Mouse (Mus musculus) MEL (cell line): Measurements from ENCODE around the gene 6030458C11Rik. TPM values are rescaled to one million over a fixed set of nuclear protein-coding genes. Genes with fewer than 3 reads are reported as not detected.

Source experiments
- DNase-seq: peaks from one replicate; pipeline ENCODE4 v3.0.0; 2011; ENCODE audit warnings: low read depth, low spot score
- H3K27ac ChIP-seq: 2 replicates; pipeline ENCODE4 v1.5.1; 2012; ENCODE audit warnings: low read depth, mild to moderate bottlenecking, control low read depth, low read length, moderate library complexity; ENCODE audit not compliant: control insufficient read depth
- H3K27me3 ChIP-seq, 2 experiments: fragments of 150-350 bp in 1 of 2; sonication (generic) in 1 of 2; 2 replicates each; pipeline ENCODE4 v1.6.1; 2012; ENCODE audit warnings: low read length in 2 of 2, mild to moderate bottlenecking in 2 of 2, improper control_type of control experiment in 1 of 2, moderate library complexity in 1 of 2; ENCODE audit not compliant: insufficient read depth in 2 of 2, control insufficient read depth in 1 of 2
- H3K36me3 ChIP-seq, 2 experiments: 2 replicates each; pipeline ENCODE4 v1.6.1; 2012 to 2014; ENCODE audit warnings: low read length in 2 of 2, improper control_type of control experiment in 1 of 2, inconsistent platforms in 1 of 2, mild to moderate bottlenecking in 1 of 2; ENCODE audit not compliant: insufficient read depth in 2 of 2, control insufficient read depth in 1 of 2
- H3K4me1 ChIP-seq, 2 experiments: fragments of 150-350 bp in 1 of 2; sonication (generic) in 1 of 2; 2 replicates each; pipeline ENCODE4 v1.6.1; 2012; ENCODE audit warnings: low read length in 2 of 2, improper control_type of control experiment in 1 of 2, mild to moderate bottlenecking in 1 of 2; ENCODE audit not compliant: insufficient read depth in 2 of 2, control insufficient read depth in 1 of 2
- H3K4me3 ChIP-seq, 2 experiments: fragments of 150-350 bp in 1 of 2; sonication (generic) in 1 of 2; 2 replicates each; pipeline ENCODE4 v1.5.1; 2012; ENCODE audit warnings: low read depth in 2 of 2, low read length in 2 of 2, mild to moderate bottlenecking in 2 of 2, moderate library complexity in 2 of 2, control low read depth in 1 of 2, improper control_type of control experiment in 1 of 2; ENCODE audit not compliant: control insufficient read depth in 1 of 2, insufficient read depth in 1 of 2
- H3K79me2 ChIP-seq: 2 replicates; pipeline ENCODE4 v1.6.1; 2012; ENCODE audit warnings: mild to moderate bottlenecking, low read length, moderate library complexity; ENCODE audit not compliant: control insufficient read depth, poor library complexity, insufficient read depth
- H3K9ac ChIP-seq: 2 replicates; pipeline ENCODE4 v1.6.1; 2012; ENCODE audit warnings: low read depth, mild to moderate bottlenecking, control low read depth, low read length, moderate library complexity; ENCODE audit not compliant: control insufficient read depth, poor library complexity, severe bottlenecking
- H3K9me3 ChIP-seq: fragments of 150-350 bp; sonication (generic); replicated peaks from 2 replicates; pipeline ENCODE4 v1.6.1; 2012; ENCODE audit warnings: mild to moderate bottlenecking, low read length, improper control_type of control experiment, moderate library complexity; ENCODE audit not compliant: insufficient read depth
- BHLHE40 ChIP-seq: IDR thresholded peaks from 2 replicates; pipeline ENCODE4 v1.6.1; 2012; ENCODE audit warnings: low read depth, mild to moderate bottlenecking, inconsistent platforms, low read length, improper control_type of control experiment, borderline replicate concordance
- CHD2 ChIP-seq: IDR thresholded peaks from 2 replicates; pipeline ENCODE4 v1.6.1; 2011; ENCODE audit warnings: low read length, improper control_type of control experiment
- CTCF ChIP-seq, 3 experiments: IDR thresholded peaks in 2 of 3; conservative IDR thresholded peaks in 1 of 3; 2 replicates each; pipeline ENCODE4 v1.5.1; 2011 to 2012; ENCODE audit warnings: low read length in 3 of 3, low read depth in 2 of 3, mild to moderate bottlenecking in 2 of 3, improper control_type of control experiment in 1 of 3, inconsistent platforms in 1 of 3, mixed read lengths in 1 of 3, moderate library complexity in 1 of 3; ENCODE audit not compliant: control insufficient read depth in 1 of 3, insufficient read depth in 1 of 3, poor library complexity in 1 of 3, severe bottlenecking in 1 of 3
- ELF1 ChIP-seq: IDR thresholded peaks from 2 replicates; pipeline ENCODE4 v1.6.1; 2014; ENCODE audit warnings: low read depth, mild to moderate bottlenecking, inconsistent platforms, low read length, improper control_type of control experiment, moderate library complexity
- EP300 ChIP-seq, 2 experiments: IDR thresholded peaks; 2 replicates each; pipeline ENCODE4 v1.6.1; 2011; ENCODE audit warnings: improper control_type of control experiment in 2 of 2, low read length in 2 of 2, low read depth in 1 of 2, mild to moderate bottlenecking in 1 of 2
- ETS1 ChIP-seq: IDR thresholded peaks from 2 replicates; pipeline ENCODE4 v1.6.1; 2012; ENCODE audit warnings: low read depth, mild to moderate bottlenecking, inconsistent platforms, low read length, improper control_type of control experiment, moderate library complexity
- GATA1 ChIP-seq: IDR thresholded peaks from 2 replicates; pipeline ENCODE4 v1.6.1; 2011; ENCODE audit warnings: low read depth, low read length, improper control_type of control experiment
- HCFC1 ChIP-seq: IDR thresholded peaks from 2 replicates; pipeline ENCODE4 v1.6.1; 2012; ENCODE audit warnings: low read depth, mild to moderate bottlenecking, inconsistent platforms, low read length, improper control_type of control experiment, moderate library complexity
- JUND ChIP-seq: IDR thresholded peaks from 2 replicates; pipeline ENCODE4 v1.6.1; 2011; ENCODE audit warnings: low read depth, mild to moderate bottlenecking, improper control_type of control experiment, low read length
- MAFK ChIP-seq: IDR thresholded peaks from 2 replicates; pipeline ENCODE4 v1.6.1; 2011; ENCODE audit warnings: low read depth, mild to moderate bottlenecking, low read length, improper control_type of control experiment, borderline replicate concordance
- MAZ ChIP-seq: IDR thresholded peaks from 2 replicates; pipeline ENCODE4 v1.6.1; 2012; ENCODE audit warnings: low read depth, mild to moderate bottlenecking, inconsistent platforms, low read length, improper control_type of control experiment
- MXI1 ChIP-seq: IDR thresholded peaks from 2 replicates; pipeline ENCODE4 v1.6.1; 2011; ENCODE audit warnings: mild to moderate bottlenecking, low read depth, low read length, improper control_type of control experiment
- MYB ChIP-seq: IDR thresholded peaks from 2 replicates; pipeline ENCODE4 v1.6.1; 2011; ENCODE audit warnings: mild to moderate bottlenecking, low read depth, low read length, improper control_type of control experiment
- MYC ChIP-seq: IDR thresholded peaks from 2 replicates; pipeline ENCODE4 v1.6.1; 2011; ENCODE audit warnings: low read depth, mild to moderate bottlenecking, low read length, improper control_type of control experiment, moderate library complexity
- NRF1 ChIP-seq: IDR thresholded peaks from 2 replicates; pipeline ENCODE4 v1.6.1; 2014; ENCODE audit warnings: low read depth, mild to moderate bottlenecking, inconsistent platforms, low read length, improper control_type of control experiment, moderate library complexity; ENCODE audit not compliant: poor library complexity, insufficient read depth, severe bottlenecking
- POLR2A ChIP-seq, 2 experiments: IDR thresholded peaks; 2 replicates each; pipeline ENCODE4 v1.6.1; 2011 to 2012; ENCODE audit warnings: low read length in 2 of 2, mild to moderate bottlenecking in 2 of 2, control low read depth in 1 of 2, improper control_type of control experiment in 1 of 2, low read depth in 1 of 2, moderate library complexity in 1 of 2; ENCODE audit not compliant: control insufficient read depth in 1 of 2, insufficient read depth in 1 of 2, poor library complexity in 1 of 2
- POLR2AphosphoS2 ChIP-seq: IDR thresholded peaks from 2 replicates; pipeline ENCODE4 v1.6.1; 2011; ENCODE audit warnings: low read length, improper control_type of control experiment
- POLR2AphosphoS5 ChIP-seq: IDR thresholded peaks from 2 replicates; pipeline ENCODE4 v1.6.1; 2012; ENCODE audit warnings: low read depth, borderline replicate concordance, mild to moderate bottlenecking, inconsistent platforms, low read length, moderate library complexity, mixed read lengths
- RAD21 ChIP-seq: IDR thresholded peaks from 2 replicates; pipeline ENCODE4 v1.6.1; 2011; ENCODE audit warnings: mild to moderate bottlenecking, low read depth, low read length, improper control_type of control experiment
- RCOR1 ChIP-seq: IDR thresholded peaks from 2 replicates; pipeline ENCODE4 v1.6.1; 2012; ENCODE audit warnings: low read depth, mild to moderate bottlenecking, inconsistent platforms, low read length, improper control_type of control experiment
- SIN3A ChIP-seq: IDR thresholded peaks from 2 replicates; pipeline ENCODE4 v1.6.1; 2012; ENCODE audit warnings: low read length, improper control_type of control experiment, inconsistent platforms
- TAL1 ChIP-seq: IDR thresholded peaks from 2 replicates; pipeline ENCODE4 v1.6.1; 2012; ENCODE audit warnings: mild to moderate bottlenecking, inconsistent platforms, low read length, moderate library complexity, mixed read lengths
- TBP ChIP-seq: IDR thresholded peaks from 2 replicates; pipeline ENCODE4 v1.8.0; 2011; ENCODE audit warnings: low read depth, low read length, improper control_type of control experiment
- TCF12 ChIP-seq: IDR thresholded peaks from 2 replicates; pipeline ENCODE4 v1.6.1; 2014; ENCODE audit warnings: low read depth, mild to moderate bottlenecking, inconsistent platforms, low read length, improper control_type of control experiment, moderate library complexity
- UBTF ChIP-seq: IDR thresholded peaks from 2 replicates; pipeline ENCODE4 v1.6.1; 2012; ENCODE audit warnings: low read depth, mild to moderate bottlenecking, inconsistent platforms, low read length, improper control_type of control experiment, moderate library complexity, borderline replicate concordance; ENCODE audit not compliant: insufficient read depth
- ZC3H11A ChIP-seq: IDR thresholded peaks from 2 replicates; pipeline ENCODE4 v1.6.1; 2012; ENCODE audit warnings: low read depth, mild to moderate bottlenecking, inconsistent platforms, low read length, improper control_type of control experiment
- ZKSCAN1 ChIP-seq: IDR thresholded peaks from 2 replicates; pipeline ENCODE4 v1.6.1; 2012; ENCODE audit warnings: low read depth, mild to moderate bottlenecking, inconsistent platforms, low read length, improper control_type of control experiment, moderate library complexity
- ZMIZ1 ChIP-seq: IDR thresholded peaks from 2 replicates; pipeline ENCODE4 v1.6.1; 2012; ENCODE audit warnings: low read depth, mild to moderate bottlenecking, inconsistent platforms, low read length, improper control_type of control experiment, moderate library complexity
- ZNF384 ChIP-seq: IDR thresholded peaks from 2 replicates; pipeline ENCODE4 v1.6.1; 2012; ENCODE audit warnings: low read depth, mild to moderate bottlenecking, inconsistent platforms, low read length, improper control_type of control experiment
- polyA plus RNA-seq, 2 experiments: library from polyadenylated mRNA; stranded (reverse) in 1 of 2; unstranded in 1 of 2; fragments of >175 nt in 1 of 2; fragments of >200 nt in 1 of 2; gene quantifications; 2 replicates each; pipeline versions ENCODE4 v1.2.1 to v1.2.4; 2012; ENCODE audit warnings: low replicate concordance in 2 of 2, low read depth in 1 of 2; ENCODE audit not compliant: insufficient read length in 2 of 2, insufficient read depth in 1 of 2, missing spikeins in 1 of 2
- total RNA-seq: library from RNA; depleted of rRNA; stranded (reverse); fragments of 300-350 nt; gene quantifications from 2 replicates; pipeline ENCODE4 v1.2.3, GENCODE M21; 2012

Gene 6030458C11Rik
- total and polyA plus RNA-seq, 3 experiments, result 21.9 to 25.7 TPM; not detected in 1

DNA sequence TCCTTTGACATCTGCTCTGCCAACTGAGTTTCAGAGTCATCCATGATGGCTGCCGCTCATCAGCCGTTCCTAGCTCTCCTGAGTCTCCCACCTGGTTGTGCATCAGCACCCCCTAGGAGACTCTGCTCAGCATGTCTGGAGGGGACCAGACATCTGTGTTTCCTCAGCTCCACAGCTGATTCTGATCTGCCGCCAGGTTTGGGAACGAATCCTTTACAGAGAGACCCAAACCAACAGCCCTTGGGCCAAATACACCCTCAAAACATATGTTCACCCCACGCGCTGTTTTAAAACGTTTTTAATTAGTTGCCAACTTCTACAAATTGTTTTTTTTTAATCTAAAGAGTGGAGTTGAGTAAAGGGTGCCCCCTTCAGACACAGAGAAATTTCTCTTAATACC is 53.5 kb downstream of the 6030458C11Rik start:
- Histone ChIP-seq H3K36me3 (peaks cover 0 to 22% of the 10 kb centered on the region in 2 experiments; a peak in 2 of 4 replicates), H3K4me1 (peaks cover 10 to 20% of the 10 kb centered on the region in 2 experiments; a peak in 3 of 4 replicates), H3K27me3 (no peaks in the 10 kb centered on the region), H3K9ac (no peak overlapping the region), H3K79me2 (no peaks in the 10 kb centered on the region), H3K27ac (no peak overlapping the region), H3K4me3 (no peak overlapping the region), H3K9me3 (no peaks in the 10 kb centered on the region)
- TF ChIP-seq JUND (no peak), TCF12 (no peak), UBTF (no peak), NRF1 (no peak), POLR2AphosphoS5 (no peak), MAFK (no peak), ELF1 (no peak), MAZ (no peak), ZKSCAN1 (no peak), CHD2 (no peak), SIN3A (no peak), MYB (no peak)
- no peak for DNase-seq

DNA sequence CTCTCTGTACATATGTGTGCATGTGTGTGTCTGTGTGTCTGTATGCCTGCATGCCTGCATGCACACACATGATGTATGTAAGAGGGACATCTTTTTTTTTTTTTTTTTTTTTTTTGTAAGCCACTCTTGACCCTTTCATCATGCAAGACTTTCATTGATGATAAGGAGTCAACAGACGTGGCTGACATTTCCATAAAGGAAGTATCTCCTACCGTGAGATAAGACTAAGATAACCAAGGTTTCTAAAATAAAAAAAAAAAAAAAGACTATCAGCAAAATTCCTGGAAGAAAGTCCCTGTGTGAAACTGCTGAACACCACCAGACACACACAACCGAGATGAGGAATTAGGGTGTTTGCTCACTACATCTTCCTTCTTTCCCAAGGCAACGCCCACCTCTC is 57.6 kb downstream of the 6030458C11Rik start:
- no peak for DNase-seq
- no peak overlapping the region for H3K27ac ChIP-seq
- TF ChIP-seq MYC (no peak), ZNF384 (peak; percentile 93), ELF1 (no peak), TBP (no peak), TAL1 (no peak), MAZ (no peak), ETS1 (peak; percentile 62), GATA1 (peak; percentile 48; the same call in 1 of the 2 replicates), POLR2AphosphoS2 (no peak), CTCF (IDR thresholded peaks at IDR 0.05 in 2 of 3, conservative IDR thresholded peaks at IDR 0.05 in 1 of 3; ENCODE audit: control insufficient read depth in 1 of 3, insufficient read depth in 1 of 3, low read depth in 2 of 3, low read length in 3 of 3, poor library complexity in 1 of 3, severe bottlenecking in 1 of 3) (no peak), MAFK (no peak), RAD21 (no peak), UBTF (no peak), RCOR1 (peak; percentile 15; the same call in 1 of the 2 replicates), ZKSCAN1 (no peak), EP300 (IDR thresholded peaks at IDR 0.05; ENCODE audit: low read depth in 1 of 2, low read length in 2 of 2) (peak; percentile 68 to 69), JUND (no peak), TCF12 (peak; percentile 39; the same call in 1 of the 2 replicates), POLR2A (IDR thresholded peaks at IDR 0.05; ENCODE audit: control insufficient read depth in 1 of 2, insufficient read depth in 1 of 2, low read depth in 1 of 2, low read length in 2 of 2, poor library complexity in 1 of 2) (no peak), ZMIZ1 (no peak), BHLHE40 (no peak), MYB (no peak), HCFC1 (no peak), ZC3H11A (no peak), MXI1 (no peak)
- peaks cover 0 to 9% of the 10 kb centered on the region in 2 experiments; a peak in 2 of 4 replicates for H3K36me3 ChIP-seq
- H3K79me2 ChIP-seq, result no peaks in the 10 kb centered on the region
- H3K4me1 ChIP-seq, result peaks cover 4 to 14% of the 10 kb centered on the region in 2 experiments; a peak in 3 of 4 replicates
- no peak overlapping the region for H3K4me3 ChIP-seq
- H3K27me3 ChIP-seq, result peaks cover 4 to 5% of the 10 kb centered on the region in 2 experiments; a peak in 2 of 4 replicates
- H3K9ac ChIP-seq, result no peak overlapping the region
- no peaks in the 10 kb centered on the region for H3K9me3 ChIP-seq
